Mouse (Mus musculus): ENCODE data around the gene Chchd1.

- TF ChIP-seq CTCF (conservative IDR thresholded peaks at IDR 0.05; ENCODE audit: insufficient read depth, insufficient read length, low read depth, low read length) (no peak), POLR2A (IDR thresholded peaks at IDR 0.05; ENCODE audit: low read depth, low read length) (no peak)
Observed at GRCm38 (mm10) chr14:20730853-20731602, 28.2 kb downstream of the Chchd1 start.
